Mouse (Mus musculus) layer of hippocampus, postnatal 36 days (tissue): Measurements from ENCODE around the gene Mixl1. TPM values are rescaled to one million over a fixed set of nuclear protein-coding genes. Genes with fewer than 3 reads are reported as not detected.
A peak's percentile ranks its signal among the peaks of the same experiment; 100 is the strongest.

ENCODE experiments used
- DNase-seq, 2 experiments: peaks; one replicate each; pipeline ENCODE4 v3.0.0; 2022
- total RNA-seq, 2 experiments: library from RNA; stranded (reverse); gene quantifications; 2 replicates each; pipeline ENCODE4 v1.2.3; 2021

Gene Mixl1
- not detected for total RNA-seq

DNA sequence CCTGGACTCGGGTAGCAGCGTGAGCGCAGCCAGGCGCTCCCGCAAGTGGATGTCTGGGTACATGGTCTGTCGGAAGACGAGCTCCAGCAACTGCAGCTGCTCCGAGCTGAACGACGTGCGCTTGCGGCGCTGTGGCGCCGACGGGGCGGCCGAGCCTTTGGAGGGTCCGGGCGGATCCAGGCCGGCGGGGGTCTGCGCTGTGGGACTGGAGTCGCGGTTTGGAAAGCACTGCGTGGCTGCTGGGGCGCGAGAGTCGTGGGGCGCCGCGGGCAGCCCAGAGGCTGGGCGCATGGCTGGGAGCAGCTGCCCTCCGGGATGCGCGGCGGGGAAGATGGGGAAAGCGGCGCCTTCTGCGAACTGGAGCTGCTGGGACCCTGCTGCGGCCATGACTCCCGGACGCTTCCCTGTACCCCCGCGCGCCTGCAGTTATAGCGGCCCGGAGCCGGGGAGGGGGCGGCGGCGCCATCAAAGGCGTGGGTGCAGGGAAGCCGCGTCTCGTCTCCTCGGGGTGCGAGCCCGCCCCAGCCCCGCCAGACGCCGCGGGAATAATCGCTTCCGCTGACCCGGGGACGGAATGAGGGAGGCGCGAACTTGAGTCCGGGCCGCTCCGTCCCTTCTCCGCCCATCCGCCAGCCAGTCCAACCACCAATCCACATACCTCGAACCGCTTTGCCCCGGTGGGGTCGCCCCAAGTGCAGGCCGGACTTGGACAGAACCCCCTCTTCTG lies at the start of gene Mixl1:
Gene Mixl1, minus strand, starts transcription at position 409 of the 727 bp plus-strand sequence.
- no peak for DNase-seq

DNA sequence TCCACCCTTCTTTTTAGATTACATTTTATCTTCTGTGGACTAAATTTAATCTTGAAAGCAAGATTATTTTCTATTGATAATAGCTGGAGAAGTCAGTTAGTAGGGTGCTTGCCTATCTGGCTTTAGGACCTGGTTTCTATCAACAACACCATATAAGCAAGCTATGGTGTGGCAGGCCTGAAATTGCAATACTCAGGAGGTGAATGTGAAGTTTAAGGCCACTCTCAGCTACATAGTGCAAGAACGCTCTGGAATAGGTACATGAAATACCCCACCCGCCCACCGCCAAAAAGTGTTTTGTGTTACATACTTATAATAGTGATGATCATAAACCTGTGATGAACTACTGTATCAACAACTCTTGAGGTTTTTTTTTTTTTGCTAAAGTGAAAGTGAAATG lies 32.4 kb upstream of the Mixl1 start:
- DNase-seq = no peak

DNA sequence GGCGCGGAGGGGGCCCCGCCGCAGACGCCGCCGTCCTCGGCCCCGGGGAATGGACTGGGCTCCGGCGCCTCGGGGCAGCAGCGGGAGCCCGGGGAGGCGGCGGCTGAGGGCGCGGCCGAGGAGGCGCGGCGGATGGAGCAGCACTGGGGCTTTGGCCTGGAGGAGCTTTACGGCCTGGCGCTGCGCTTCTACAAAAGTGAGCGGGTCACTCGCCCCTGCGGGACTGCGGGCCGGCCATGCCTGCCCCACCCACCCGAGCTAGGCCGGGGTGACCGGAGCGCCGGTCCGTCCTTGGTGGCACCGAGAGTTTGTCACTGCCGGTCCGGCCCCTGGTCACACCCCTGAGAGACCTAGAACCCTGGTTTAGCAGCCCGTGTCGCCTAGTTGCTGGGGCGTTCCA lies 29.3 kb upstream of the Mixl1 start:
- DNase-seq = no peak

DNA sequence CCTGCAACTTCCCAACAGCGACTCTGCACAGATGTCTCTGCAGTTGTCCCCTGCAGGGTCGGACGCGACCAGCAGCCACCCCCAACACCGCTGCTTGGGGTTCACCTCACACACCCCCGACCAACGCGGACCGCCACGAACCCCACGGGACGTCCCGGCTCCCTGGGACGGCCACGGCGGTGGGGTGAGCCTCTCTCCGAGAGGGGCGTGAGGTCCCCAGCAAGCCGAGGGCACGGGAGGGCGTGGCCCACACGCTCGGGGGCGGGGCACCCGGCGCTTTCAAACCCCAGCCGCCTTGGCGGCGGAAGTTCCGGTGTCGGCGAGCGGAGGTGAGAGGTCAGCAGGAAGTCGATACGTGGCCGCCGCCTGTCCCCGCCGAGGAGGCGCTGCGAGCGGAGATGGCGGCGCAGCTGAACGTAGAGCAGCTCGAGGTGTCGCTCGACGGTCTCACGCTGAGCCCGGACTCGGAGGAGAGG lies 28.9 kb upstream of the Mixl1 start, which contains the start of gene Acbd3:
Gene Acbd3, plus strand, starts transcription at position 340 of the 476 bp plus-strand sequence.
- peak; percentile 88 to 89 for DNase-seq

GRCm38 (mm10) chr1:180723701-180724238 lies 26.9 kb upstream of the Mixl1 start:
- no peak for DNase-seq

GRCm38 (mm10) chr1:180722608-180723007 lies 25.8 kb upstream of the Mixl1 start:
- DNase-seq = no peak

DNA sequence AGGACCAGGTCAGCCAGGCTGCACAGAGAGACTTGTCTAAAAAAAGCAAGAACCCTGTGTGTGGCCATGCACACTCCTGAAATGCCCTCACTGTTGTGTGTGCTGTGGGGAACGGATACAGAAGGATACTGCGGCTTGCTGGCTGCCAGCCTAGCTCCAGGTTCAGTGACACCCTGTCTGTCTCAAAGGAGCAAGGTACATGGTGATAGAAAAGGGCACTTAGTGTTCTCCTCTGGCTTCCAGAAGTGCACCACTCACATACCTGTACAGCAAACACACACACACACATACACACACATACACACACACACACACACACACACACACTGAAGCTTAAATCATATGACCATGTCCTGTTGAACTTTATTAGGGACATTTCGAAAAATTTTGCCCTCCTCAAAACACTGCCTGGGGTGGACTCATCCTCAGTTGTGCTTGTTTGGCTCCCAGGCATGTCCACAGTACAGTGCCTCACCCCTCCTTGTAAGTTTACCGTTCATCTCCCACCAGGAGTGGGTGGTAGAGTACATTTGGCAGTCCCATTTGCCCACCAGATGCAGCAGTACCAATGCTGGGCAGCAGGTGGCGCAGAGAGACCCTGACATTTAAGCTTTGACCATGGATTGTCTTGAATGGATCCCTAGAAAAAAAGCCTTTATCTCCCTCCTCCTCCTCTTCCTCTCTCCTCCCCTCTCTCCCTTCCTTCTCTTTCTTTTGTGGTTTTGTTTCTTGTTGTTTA lies 23.3 kb upstream of the Mixl1 start:
- peak; percentile 70 to 71 for DNase-seq

- no peak for DNase-seq
Measured at GRCm38 (mm10) chr1:180719483-180719882, 22.6 kb upstream of the Mixl1 start.

DNA sequence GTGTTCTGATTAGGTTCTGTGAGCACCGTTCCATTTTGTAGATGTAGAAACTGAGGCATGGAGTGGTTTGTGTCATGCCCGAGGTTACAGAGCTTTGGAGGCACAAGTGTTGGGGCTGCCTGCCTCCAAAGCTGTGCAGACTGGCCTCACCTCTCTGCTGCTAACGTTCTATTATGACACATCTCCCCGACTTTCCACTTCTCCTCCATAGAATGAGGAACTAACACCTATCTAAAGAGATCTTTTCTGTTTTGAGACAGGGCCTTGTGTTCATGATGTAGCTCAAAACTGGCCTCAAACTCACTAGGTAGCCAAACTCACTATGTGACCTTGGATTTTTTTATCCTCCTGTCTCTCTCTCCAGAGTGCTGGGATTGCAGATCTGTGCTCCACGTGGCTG lies 21.9 kb upstream of the Mixl1 start:
- no peak for DNase-seq

GRCm38 (mm10) chr1:180708935-180709776 lies 12.3 kb upstream of the Mixl1 start:
- no peak for DNase-seq

DNA sequence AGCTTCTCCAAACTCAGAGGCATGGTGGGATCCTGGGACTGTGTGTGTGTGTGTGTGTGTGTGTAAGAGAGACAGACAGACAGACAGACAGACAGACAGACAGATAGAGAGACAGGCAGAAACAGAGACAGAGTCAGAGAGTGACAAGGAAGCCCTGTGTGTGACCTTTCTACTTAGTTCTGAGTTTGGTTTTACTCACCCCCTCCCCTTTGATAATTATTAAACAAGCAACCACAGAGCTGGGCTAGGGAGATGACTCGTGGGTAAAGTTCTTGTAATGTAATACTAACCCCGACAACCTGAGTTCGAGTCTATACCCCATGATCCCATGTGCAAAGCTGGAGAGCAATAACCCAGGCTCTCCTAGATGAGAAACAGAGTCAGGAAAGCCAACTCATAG lies 11.0 kb upstream of the Mixl1 start:
- DNase-seq = no peak

GRCm38 (mm10) chr1:180707368-180707767 lies 10.5 kb upstream of the Mixl1 start:
- DNase-seq = no peak

DNA sequence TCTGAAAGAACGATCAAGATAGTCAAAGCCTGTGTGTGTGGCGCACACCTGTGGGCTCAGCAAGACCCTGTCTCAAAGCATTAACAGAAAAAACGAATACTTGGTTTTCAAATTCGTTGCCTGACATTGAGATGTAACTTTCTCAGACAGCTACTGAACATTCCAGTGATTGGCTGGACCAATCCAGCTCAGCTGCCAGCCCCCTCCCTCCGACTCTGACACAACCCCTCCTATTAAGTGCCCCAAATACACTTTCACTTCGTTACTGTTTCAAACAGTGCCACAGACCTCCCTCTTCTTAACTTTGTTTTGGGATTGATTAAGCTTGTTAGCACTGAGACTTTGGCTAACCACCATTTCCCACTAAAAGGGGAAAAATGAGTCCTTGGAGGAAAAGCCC lies 6.6 kb upstream of the Mixl1 start:
- no peak for DNase-seq

DNA sequence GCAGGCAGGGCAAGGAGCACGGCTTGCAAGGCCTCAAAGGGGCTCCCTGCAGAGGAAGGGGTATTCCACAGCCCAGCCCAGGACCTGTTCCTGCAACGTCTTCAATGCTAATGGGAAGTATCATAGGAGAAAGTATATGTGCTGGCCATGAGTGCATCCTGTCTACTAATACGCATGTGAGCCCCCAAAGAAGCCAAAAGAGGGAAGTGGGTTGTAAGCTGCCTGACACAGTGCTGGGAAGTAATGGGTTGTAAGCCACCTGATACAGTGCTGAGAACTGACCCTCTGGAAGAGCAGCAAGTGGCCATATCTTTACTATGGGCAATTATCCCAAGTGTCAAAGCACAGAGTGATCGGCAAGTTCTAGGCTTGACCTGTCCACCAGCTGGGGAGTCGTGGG lies 1.2 kb upstream of the Mixl1 start:
- no peak for DNase-seq

DNA sequence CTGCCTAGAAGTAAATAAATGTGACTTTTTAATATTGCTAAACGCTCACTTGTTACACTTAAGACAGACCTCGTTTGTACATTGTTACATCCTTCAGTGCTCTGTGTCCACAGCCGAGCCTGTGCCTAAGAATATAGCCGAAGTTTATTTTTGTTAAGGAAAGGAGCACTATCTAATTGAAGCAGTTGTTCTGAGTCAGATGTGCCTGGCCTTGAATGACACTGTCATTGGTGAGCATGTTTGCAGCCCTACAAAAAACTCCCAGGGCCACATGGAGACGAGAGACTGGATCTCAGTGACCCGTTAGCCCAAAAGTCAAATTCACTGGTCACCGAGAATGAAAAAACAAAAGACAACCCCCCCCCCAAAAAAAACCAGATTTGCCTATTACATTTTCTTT lies 5.5 kb downstream of the Mixl1 start:
- DNase-seq = no peak

Other genes starting within 250 kb of the Mixl1 start
- gene Stum, start 213.5 kb downstream of the Mixl1 start, total RNA-seq = 100 to 1,000 TPM; 294 to 316 TPM
- gene Parp1, start 128.1 kb downstream of the Mixl1 start, total RNA-seq = 100 to 1,000 TPM; 131 to 151 TPM
- gene Lin9, start 55.9 kb downstream of the Mixl1 start, total RNA-seq = 1 to 10 TPM; 4.8 to 4.9 TPM
- gene Acbd3, start 29.0 kb upstream of the Mixl1 start, total RNA-seq = 10 to 100 TPM; 34.6 to 35.3 TPM
- gene H3f3a, start 116.9 kb upstream of the Mixl1 start, total RNA-seq = 100 to 1,000 TPM; 365 to 366 TPM
- gene Sde2, start 154.1 kb upstream of the Mixl1 start, total RNA-seq = 10 to 100 TPM; 23.6 to 24.0 TPM
- gene Lefty2, start 196.1 kb upstream of the Mixl1 start, total RNA-seq = 1 to 10 TPM; 1.3 to 1.4 TPM
- gene Pycr2, start 207.3 kb upstream of the Mixl1 start, total RNA-seq = 10 to 100 TPM; 40.4 to 43.2 TPM
- 10 to 100 TPM; 11.8 to 13.9 TPM for gene Lefty1, start 238.0 kb upstream of the Mixl1 start, total RNA-seq
- gene Tmem63a, start 245.3 kb upstream of the Mixl1 start, total RNA-seq = 10 to 100 TPM; 18.1 to 19.6 TPM